Mouse (Mus musculus) heart, embryonic 10.5 days (tissue): ENCODE results near the gene Mgrn1. TPM values are rescaled to one million over a fixed set of nuclear protein-coding genes. Genes with fewer than 3 reads are reported as not detected.

Source experiments
- DNase-seq: peaks from one replicate; pipeline ENCODE4 v3.0.0-alpha.2; 2017; ENCODE audit warnings: low spot score
- H3K27ac ChIP-seq: fragments of 300-500 bp; sonication (generic); 2 replicates; pipeline ENCODE4 v1.5.1; 2016; ENCODE audit warnings: mild to moderate bottlenecking
- H3K27me3 ChIP-seq: fragments of 300-500 bp; sonication (generic); 2 replicates; pipeline ENCODE4 v1.6.1; 2016; ENCODE audit warnings: mild to moderate bottlenecking; ENCODE audit not compliant: poor library complexity, insufficient read depth, severe bottlenecking
- H3K36me3 ChIP-seq: fragments of 300-500 bp; sonication (generic); 2 replicates; pipeline ENCODE4 v1.6.1; 2016; ENCODE audit warnings: mild to moderate bottlenecking, moderate library complexity
- H3K4me1 ChIP-seq: fragments of 300-500 bp; sonication (generic); 2 replicates; pipeline ENCODE4 v1.6.1; 2016; ENCODE audit warnings: mild to moderate bottlenecking
- H3K4me3 ChIP-seq: fragments of 300-500 bp; sonication (generic); 2 replicates; pipeline ENCODE4 v1.5.1; 2016; ENCODE audit warnings: mild to moderate bottlenecking, moderate library complexity
- H3K9me3 ChIP-seq: fragments of 300-500 bp; sonication (generic); 2 replicates; pipeline ENCODE4 v1.6.1; 2016; ENCODE audit warnings: mild to moderate bottlenecking, moderate library complexity
- WGBS: fragments of 180-500 bp; shearing (Covaris S2); methylation state at CpG from one replicate; pipeline ENCODE4 v1.1.7; 2016; 5-methylcytosine and 5-hydroxymethylcytosine counted together
- polyA plus RNA-seq: library from polyadenylated mRNA; unstranded; fragments of >200 nt; fragmentation: Nextera tagmentation; extraction: Ambion mirVana; gene quantifications from 2 replicates; pipeline ENCODE4 v1.2.1, GENCODE M21; 2016

Mgrn1 gene
- 96.2 and 131 TPM in 2 replicates for polyA plus RNA-seq

DNA sequence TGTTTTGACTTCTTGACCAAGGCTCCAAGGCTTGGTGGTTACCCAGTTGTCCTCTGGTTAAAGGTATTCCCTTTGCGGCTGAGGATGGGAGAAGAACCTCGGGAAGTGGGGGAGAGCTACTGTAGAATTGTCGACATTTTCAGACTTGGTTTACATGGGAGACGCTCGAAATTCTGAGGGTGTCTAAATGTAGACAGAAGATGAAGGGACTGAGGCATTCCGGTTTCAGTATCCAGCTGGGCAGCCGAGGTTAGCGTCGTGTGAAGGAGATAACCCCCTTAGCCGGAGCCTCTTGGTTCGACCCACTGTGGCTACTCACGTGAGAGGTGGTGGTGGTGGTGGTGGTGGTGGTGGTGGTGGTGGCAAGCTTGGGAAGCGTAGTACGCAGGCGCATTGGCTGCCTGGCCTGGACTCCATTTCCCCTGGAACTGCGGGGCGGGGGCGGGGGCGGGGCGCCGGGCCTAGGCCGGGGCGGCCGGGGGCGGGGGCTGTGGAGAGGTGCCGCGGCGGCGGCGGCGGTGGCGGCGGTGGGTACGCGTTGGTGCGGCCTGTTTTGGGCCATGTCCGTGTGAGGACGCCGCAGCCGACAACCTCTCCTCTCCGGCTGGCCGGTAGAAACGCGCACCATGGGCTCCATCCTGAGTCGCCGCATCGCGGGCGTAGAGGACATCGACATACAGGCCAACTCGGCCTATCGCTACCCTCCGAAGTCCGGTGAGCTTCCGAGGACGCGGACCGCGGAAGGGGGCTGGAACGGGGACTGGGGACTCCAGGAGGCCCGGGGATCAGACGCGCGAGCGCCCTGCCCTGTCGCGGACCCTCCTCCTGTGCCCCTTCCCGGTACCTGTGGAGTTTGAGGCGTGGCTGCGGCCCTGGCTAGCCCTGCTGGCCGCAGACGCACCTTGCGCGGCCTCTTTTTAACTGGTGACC is at the start of gene Mgrn1:
TSS of gene Mgrn1 (plus strand) at position 490 of the 930 bp plus-strand sequence.
- peak within 1 kb of the TSS; percentile 94 for H3K27ac ChIP-seq
- WGBS: under 1% methylated on average over 64 of the region's 74 CpGs
- peak within 1 kb of the TSS; percentile 93 for H3K4me3 ChIP-seq
- H3K4me1 ChIP-seq: peaks cover 47% of the 10 kb centered on the region
- H3K27me3 ChIP-seq: no peaks in the 10 kb centered on the region
- H3K9me3 ChIP-seq: no peaks in the 10 kb centered on the region
- peaks cover 3% of the 10 kb centered on the region for H3K36me3 ChIP-seq
- DNase-seq: peak; percentile 96

DNA sequence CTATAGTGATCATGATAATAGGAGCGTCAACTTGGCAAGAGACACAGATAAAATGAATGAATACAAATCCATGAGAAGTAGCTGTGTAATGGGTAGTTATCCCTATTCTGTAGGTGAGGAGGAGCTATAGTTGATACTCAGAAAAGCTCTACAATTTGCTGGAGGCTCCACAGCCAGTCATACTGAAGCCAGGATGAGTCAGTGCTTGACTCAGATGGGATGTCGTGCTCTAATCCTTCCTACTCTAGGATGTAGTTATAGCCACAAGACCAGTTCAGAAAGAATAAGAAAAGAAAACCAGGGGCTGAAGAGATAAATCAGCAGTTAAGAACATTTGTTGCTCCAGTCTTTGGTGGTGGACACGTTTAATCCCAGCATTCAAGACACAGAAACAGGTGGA is 48.4 kb upstream of the Mgrn1 start:
- H3K36me3 ChIP-seq: no peaks in the 10 kb centered on the region
- H3K4me1 ChIP-seq: no peaks in the 10 kb centered on the region
- 68% methylated on average over 3 of the region's 3 CpGs for WGBS
- no peaks in the 10 kb centered on the region for H3K9me3 ChIP-seq
- no peak overlapping the region for H3K27ac ChIP-seq
- no peak overlapping the region for H3K4me3 ChIP-seq
- no peaks in the 10 kb centered on the region for H3K27me3 ChIP-seq
- no peak for DNase-seq

DNA sequence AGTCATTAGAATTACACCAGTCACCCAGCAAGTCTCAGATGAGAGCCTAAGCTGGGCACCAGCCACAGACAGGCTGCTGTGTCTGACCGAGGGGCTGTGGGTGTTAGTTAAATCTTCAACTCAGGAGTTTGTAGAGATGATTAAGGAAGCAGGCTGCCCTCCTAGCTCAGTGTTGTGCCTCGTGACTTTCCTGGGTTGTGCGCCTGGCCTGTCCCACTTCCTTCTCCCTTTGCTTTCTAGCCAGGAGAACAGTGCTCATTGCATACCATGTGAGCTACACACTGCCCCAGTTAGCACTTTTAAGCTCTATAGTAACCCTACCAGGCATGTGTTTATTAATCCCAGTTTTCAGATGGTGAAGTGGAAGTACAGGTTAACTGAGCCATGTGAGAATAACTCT is 46.5 kb upstream of the Mgrn1 start:
- Histone ChIP-seq H3K27me3 (no peaks in the 10 kb centered on the region), H3K4me1 (no peaks in the 10 kb centered on the region), H3K4me3 (no peak overlapping the region), H3K27ac (no peak overlapping the region), H3K36me3 (no peaks in the 10 kb centered on the region), H3K9me3 (no peaks in the 10 kb centered on the region)
- DNase-seq: no peak
- WGBS: 75% methylated on average over 3 of the region's 3 CpGs

DNA sequence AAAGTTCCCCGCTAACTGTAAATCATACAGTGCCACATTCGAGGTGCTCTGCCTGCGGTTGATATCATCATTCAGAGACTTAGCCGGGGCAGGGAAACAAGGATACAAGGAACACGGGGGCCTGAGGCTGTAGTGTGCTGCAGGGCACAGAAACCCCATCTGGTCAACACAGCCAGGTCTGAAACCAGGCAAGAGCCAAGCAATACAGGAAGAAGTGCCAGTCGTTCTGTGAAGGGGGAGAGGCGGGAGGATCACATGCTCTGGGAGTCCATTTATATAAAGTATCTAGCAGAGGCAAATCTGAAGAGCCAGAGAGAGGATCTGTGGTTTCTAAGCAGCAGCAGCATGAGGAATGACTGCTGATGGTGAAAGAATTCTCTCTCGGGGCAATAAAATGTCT is 45.8 kb upstream of the Mgrn1 start:
- H3K27me3 ChIP-seq: no peaks in the 10 kb centered on the region
- DNase-seq: no peak
- H3K27ac ChIP-seq: no peak overlapping the region
- no peaks in the 10 kb centered on the region for H3K4me1 ChIP-seq
- H3K9me3 ChIP-seq: no peaks in the 10 kb centered on the region
- no peaks in the 10 kb centered on the region for H3K36me3 ChIP-seq
- H3K4me3 ChIP-seq: no peak overlapping the region
- 77% methylated on average over 8 of the region's 8 CpGs for WGBS

DNA sequence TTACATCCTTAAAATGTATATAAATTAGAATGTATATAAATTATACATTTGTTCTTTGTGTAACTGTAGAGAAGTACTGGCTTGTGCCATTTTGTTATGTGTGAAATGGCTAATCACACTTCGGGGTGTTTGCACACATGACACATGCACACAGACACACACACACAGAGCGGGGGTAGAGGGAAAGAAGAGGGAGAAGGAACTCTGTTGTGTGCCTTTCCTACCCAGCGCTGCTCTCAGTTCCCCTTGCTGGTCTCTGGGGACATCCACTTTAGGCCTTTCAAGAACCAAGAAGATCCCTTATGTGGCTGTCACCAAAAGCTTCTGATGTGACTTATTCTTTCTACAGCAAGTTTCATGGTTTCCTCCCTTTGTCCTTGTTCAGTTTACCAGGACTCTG is 39.0 kb upstream of the Mgrn1 start:
- Histone ChIP-seq H3K4me1 (no peaks in the 10 kb centered on the region), H3K36me3 (no peaks in the 10 kb centered on the region), H3K9me3 (no peaks in the 10 kb centered on the region), H3K27ac (no peak overlapping the region), H3K27me3 (no peaks in the 10 kb centered on the region; the same call in 1 of the 2 replicates), H3K4me3 (no peak overlapping the region)
- no peak for DNase-seq
- 65% methylated on average over 3 of the region's 3 CpGs for WGBS

DNA sequence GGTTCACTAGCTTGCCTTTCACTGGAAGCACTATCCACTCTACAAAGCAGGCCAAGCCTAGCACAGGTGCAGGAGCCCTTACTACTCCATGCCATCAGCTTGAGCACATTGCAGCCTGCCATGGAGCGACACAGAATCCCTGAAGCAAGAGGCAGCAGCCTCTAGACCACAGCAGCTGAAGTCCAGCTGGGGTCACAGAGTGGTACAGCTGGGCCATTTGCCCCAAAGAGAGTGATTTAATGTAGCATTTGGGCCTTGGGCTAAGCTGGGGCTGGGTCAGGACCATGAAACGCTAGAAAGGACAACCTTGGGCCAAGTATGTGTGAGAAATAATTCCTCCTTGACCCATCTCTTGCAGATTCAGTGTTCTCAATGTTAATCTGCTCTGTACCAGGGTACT is 38.0 kb upstream of the Mgrn1 start:
- Histone ChIP-seq H3K4me1 (no peaks in the 10 kb centered on the region), H3K9me3 (no peaks in the 10 kb centered on the region), H3K27me3 (no peaks in the 10 kb centered on the region; the same call in 1 of the 2 replicates), H3K4me3 (no peak overlapping the region), H3K27ac (no peak overlapping the region), H3K36me3 (no peaks in the 10 kb centered on the region)
- DNase-seq: no peak
- WGBS: 79% methylated on average over 2 of the region's 2 CpGs

DNA sequence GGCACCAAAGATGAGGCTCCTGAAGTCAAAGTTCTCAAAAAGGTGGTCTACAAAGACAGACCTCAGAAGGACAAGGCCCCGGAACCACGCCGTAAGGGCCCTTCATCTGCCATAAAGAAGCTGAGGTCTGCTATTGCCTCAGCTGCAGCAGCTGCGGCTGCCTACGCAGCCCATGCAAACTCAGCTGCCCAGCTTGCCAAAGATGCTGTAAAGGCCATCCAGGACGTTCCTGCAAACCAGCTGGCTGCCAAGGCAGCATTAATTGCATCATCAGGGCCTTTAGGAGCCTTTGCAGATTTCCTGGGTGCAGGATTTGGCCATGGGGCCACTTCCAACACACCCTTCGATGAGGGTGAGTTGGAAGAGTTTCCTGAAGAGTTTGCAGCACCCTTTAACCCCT is 35.7 kb upstream of the Mgrn1 start:
- peaks cover 5% of the 10 kb centered on the region; the same call in 1 of the 2 replicates for H3K4me1 ChIP-seq
- H3K27me3 ChIP-seq: no peaks in the 10 kb centered on the region; the same call in 1 of the 2 replicates
- H3K4me3 ChIP-seq: no peak overlapping the region
- DNase-seq: no peak
- H3K27ac ChIP-seq: no peak overlapping the region
- 73% methylated on average over 7 of the region's 7 CpGs for WGBS
- no peaks in the 10 kb centered on the region for H3K9me3 ChIP-seq
- no peaks in the 10 kb centered on the region for H3K36me3 ChIP-seq

DNA sequence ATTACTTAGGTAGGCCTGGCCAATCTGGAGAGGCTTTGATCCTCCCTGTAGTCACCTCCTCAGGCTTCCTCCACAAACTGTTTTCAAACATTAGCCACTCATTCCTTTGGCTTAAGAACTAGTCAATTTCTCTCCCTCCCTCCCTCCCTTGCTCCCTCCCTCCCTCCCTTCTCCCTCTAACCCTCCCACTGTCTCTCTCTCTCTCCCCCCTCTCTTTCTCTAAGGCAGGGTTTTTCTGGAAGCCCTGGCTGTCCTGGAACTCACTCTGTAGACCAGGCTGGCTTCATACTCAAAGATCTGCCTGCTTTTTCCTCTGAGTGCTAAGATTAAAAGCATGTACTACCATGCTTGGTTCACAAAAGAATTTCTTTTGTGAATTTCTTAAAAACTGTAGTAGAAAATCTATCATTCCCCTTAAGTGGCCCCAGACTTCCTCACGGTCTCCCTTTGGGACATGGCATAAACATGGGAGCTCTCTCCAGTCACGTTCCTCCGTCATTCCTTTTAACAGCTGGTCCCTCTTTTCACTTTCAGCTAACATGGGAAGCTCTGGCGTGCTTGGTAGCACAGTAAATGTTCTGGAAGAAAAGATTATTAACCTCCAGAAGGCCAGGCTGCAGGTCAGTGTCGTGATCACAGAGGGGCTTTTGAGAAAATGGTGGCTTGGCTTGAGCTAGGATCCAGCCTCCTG is 35.0 kb upstream of the Mgrn1 start:
- no peak overlapping the region for H3K4me3 ChIP-seq
- no peaks in the 10 kb centered on the region for H3K36me3 ChIP-seq
- H3K27me3 ChIP-seq: no peaks in the 10 kb centered on the region; the same call in 1 of the 2 replicates
- WGBS: 62% methylated on average over 5 of the region's 5 CpGs
- H3K27ac ChIP-seq: no peak overlapping the region
- H3K9me3 ChIP-seq: no peaks in the 10 kb centered on the region
- DNase-seq: no peak
- peaks cover 5% of the 10 kb centered on the region; the same call in 1 of the 2 replicates for H3K4me1 ChIP-seq

DNA sequence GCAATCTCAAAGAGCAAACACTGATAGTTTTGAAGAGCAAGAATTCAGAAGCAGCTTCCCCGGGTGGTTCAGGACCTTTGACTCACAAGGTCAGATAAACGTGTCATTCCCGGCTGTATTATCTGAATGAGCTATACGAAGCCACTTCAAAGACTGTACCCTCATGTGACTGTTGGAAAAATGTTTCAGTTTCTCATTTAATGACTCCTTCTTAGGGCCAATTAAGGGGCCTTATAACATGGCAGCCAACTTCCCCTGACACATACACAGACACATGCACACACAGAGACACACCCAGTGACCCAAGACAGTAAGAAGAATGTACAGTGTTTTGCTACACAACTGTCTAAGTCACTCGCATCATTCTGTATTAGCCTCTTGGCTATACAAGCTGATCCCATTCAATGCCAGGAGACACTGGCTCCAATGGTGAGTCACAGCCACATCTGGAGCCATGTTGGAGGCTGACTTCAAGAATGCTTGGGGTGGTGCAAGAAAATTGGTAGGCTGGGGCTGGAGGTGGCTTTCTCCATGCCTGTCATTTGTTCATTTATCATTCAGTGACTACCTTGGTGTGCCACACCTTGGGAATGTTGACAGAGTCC is 30.9 kb upstream of the Mgrn1 start:
- no peaks in the 10 kb centered on the region for H3K27me3 ChIP-seq
- no peak overlapping the region for H3K4me3 ChIP-seq
- DNase-seq: no peak
- H3K9me3 ChIP-seq: no peaks in the 10 kb centered on the region
- H3K27ac ChIP-seq: no peak overlapping the region
- H3K4me1 ChIP-seq: peaks cover 5% of the 10 kb centered on the region; the same call in 1 of the 2 replicates
- H3K36me3 ChIP-seq: no peaks in the 10 kb centered on the region
- WGBS: 36% methylated on average over 5 of the region's 5 CpGs

DNA sequence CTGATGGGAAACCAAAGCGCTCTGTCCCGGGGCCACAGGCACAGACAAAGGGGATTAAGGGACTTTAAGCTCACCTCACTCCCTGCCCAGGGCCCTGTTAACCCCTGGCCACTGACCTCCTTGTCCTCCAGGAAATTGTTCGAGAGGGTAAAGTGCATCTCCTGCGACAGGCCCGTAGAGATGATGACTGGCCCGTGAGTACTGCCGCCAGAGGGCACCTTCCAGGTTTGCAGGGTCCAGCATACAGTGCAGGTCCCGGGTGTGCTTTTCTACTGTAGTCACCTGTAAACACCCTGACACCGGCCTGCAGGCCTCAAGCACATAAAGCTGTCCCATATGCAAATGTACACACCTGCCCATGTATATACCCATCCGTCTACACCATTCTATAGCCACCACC is 24.7 kb upstream of the Mgrn1 start:
- H3K4me3 ChIP-seq: no peak overlapping the region
- WGBS: 50% methylated on average over 10 of the region's 10 CpGs
- 0 out of 2 replicates have a peak, but pooled peaks cover 6% of the 10 kb centered on the region for H3K27me3 ChIP-seq
- no peaks in the 10 kb centered on the region for H3K9me3 ChIP-seq
- no peak overlapping the region; the same call in 1 of the 2 replicates for H3K27ac ChIP-seq
- no peaks in the 10 kb centered on the region for H3K36me3 ChIP-seq
- DNase-seq: no peak
- H3K4me1 ChIP-seq: peaks cover 22% of the 10 kb centered on the region

DNA sequence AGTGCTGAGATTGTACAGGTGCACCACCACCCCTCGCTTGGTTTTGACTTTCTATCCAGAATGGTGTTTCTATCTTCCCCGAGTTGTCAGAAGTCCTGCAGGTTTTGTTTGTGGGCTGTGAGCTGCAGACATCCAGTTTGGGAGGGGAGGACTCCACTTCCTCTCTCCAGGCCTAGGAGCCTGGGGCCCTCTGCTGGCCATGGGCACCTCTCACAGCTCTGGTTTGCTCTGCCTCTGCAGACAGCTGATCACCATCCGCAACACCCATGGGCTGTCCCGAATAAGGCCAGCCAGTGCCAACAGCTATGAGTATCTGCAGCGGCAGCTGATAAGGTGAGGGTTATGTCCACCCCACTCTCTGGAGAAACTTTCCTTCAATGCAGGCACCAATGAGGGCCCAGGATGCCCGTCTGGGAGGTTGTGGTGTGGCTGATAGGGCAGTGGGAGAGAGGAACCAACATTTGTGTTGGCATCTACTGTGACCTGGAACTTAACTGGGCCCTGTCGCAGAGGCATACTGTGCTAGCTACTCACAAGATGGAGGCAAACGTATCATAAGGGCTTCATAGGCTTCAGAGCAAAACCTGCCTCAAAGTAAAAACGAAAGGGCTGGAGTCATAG is 23.1 kb upstream of the Mgrn1 start:
- DNase-seq: peak; percentile 91

DNA sequence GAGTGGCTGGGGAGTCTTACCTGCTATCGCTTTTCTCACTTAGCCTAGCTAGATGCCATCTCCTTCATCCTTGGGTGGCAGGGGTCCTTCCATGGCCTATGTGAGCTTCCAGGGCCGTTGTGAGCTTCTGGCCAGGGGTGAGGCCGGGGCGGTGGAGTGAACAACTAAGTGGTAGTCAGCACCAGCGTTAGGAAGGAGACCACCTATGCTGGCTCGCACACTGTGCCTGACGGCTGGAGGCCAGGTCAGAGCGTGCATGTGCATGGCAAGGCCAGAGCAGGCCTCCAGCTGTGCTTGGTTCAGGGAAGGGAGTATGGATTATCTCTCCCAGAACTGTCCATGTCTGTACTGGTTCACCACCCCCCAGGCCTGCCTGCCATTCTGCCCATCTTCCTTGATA is 22.3 kb upstream of the Mgrn1 start:
- no peak overlapping the region for H3K4me3 ChIP-seq
- no peaks in the 10 kb centered on the region for H3K9me3 ChIP-seq
- H3K27ac ChIP-seq: 0 out of 2 replicates have a peak overlapping the region, but pooled peaks have one; percentile 24
- 77% methylated on average over 8 of the region's 8 CpGs for WGBS
- peaks cover 22% of the 10 kb centered on the region for H3K4me1 ChIP-seq
- 0 out of 2 replicates have a peak, but pooled peaks cover 6% of the 10 kb centered on the region for H3K27me3 ChIP-seq
- no peaks in the 10 kb centered on the region for H3K36me3 ChIP-seq
- DNase-seq: no peak

More for the DNA sequence above, 23.1 kb upstream of the Mgrn1 start:
- Histone ChIP-seq H3K4me3 (no peak overlapping the region), H3K27ac (no peak overlapping the region), H3K27me3 (0 out of 2 replicates have a peak, but pooled peaks cover 6% of the 10 kb centered on the region), H3K4me1 (peaks cover 22% of the 10 kb centered on the region), H3K9me3 (no peaks in the 10 kb centered on the region), H3K36me3 (no peaks in the 10 kb centered on the region)
- 40% methylated on average over 9 of the region's 9 CpGs for WGBS
